Mouse (Mus musculus) embryonic fibroblast, embryonic 13.5 days (primary cell): ENCODE results near the gene Gm648. TPM values are rescaled to one million over a fixed set of nuclear protein-coding genes. Genes with fewer than 3 reads are reported as not detected.
"Not testable (repeated sequence)": the region's sequence is repeated elsewhere in the genome, so short reads cannot be mapped to it uniquely, and the experiment has no call there.

Experiments used
- H3K27ac ChIP-seq: 2 replicates; pipeline ENCODE4 v1.5.1; 2012; ENCODE audit warnings: low read length, control low read depth, inconsistent platforms; ENCODE audit not compliant: insufficient read depth
- H3K4me1 ChIP-seq: 2 replicates; pipeline ENCODE4 v1.6.1; 2011; ENCODE audit warnings: low read length; ENCODE audit not compliant: control insufficient read depth, insufficient read depth
- H3K4me3 ChIP-seq: 2 replicates; pipeline ENCODE4 v1.5.1; 2011; ENCODE audit warnings: mild to moderate bottlenecking, control low read depth, low read length; ENCODE audit not compliant: insufficient read depth
- CTCF ChIP-seq: IDR thresholded peaks from 2 replicates; pipeline ENCODE4 v1.5.1; 2011; ENCODE audit warnings: mild to moderate bottlenecking, control low read depth, low read length, moderate library complexity, borderline replicate concordance; ENCODE audit not compliant: insufficient read depth
- POLR2A ChIP-seq: IDR thresholded peaks from 2 replicates; pipeline ENCODE4 v1.6.1; 2011; ENCODE audit warnings: low read depth, mild to moderate bottlenecking, control low read depth, low read length, moderate library complexity
- polyA plus RNA-seq: library from polyadenylated mRNA; stranded (reverse); fragments of >200 nt; gene quantifications from 2 replicates; pipeline ENCODE4 v1.2.4, GENCODE M21; 2011; ENCODE audit warnings: low read depth; ENCODE audit not compliant: missing spikeins, insufficient read length

Gene Gm648
- polyA plus RNA-seq: not detected in 2 replicates

- Histone ChIP-seq H3K4me1 (no peaks in the 10 kb centered on the region), H3K27ac (no peak within 1 kb of the TSS)
- TF ChIP-seq CTCF: no peak
Observed at GRCm38 (mm10) chrX:56549506-56549905, at the start of gene Gm648. Gene Gm648, minus strand, starts transcription at chrX:56549606.

GRCm38 (mm10) chrX:56597887-56598640 lies 48.7 kb upstream of the Gm648 start, which contains the start of gene Mmgt1:
Gene Mmgt1, minus strand, starts transcription at chrX:56598069.
- H3K4me3 ChIP-seq: peak within 1 kb of the TSS; percentile 94
- TF ChIP-seq POLR2A: peak; percentile 73
- no peak for TF ChIP-seq CTCF
- H3K27ac ChIP-seq: no peak within 1 kb of the TSS
- no peaks in the 10 kb centered on the region; the same call in 1 of the 2 replicates for H3K4me1 ChIP-seq

More at GRCm38 (mm10) chrX:56549506-56549905, at the start of gene Gm648:
- H3K4me3 ChIP-seq: no peak within 1 kb of the TSS

GRCm38 (mm10) chrX:56597219-56597886 lies 47.9 kb upstream of the Gm648 start:
- H3K4me1 ChIP-seq: no peaks in the 10 kb centered on the region; the same call in 1 of the 2 replicates
- H3K27ac ChIP-seq: no peak overlapping the region
- peak; percentile 18; the same call in 1 of the 2 replicates for TF ChIP-seq CTCF
- TF ChIP-seq POLR2A: no peak
- H3K4me3 ChIP-seq: peak overlapping the region; percentile 94

- TF ChIP-seq POLR2A (no peak), CTCF (no peak)
- Histone ChIP-seq H3K27ac (no peak overlapping the region), H3K4me1 (no peaks in the 10 kb centered on the region), H3K4me3 (no peak overlapping the region)
Observed at GRCm38 (mm10) chrX:56578200-56578599, 28.8 kb upstream of the Gm648 start.

GRCm38 (mm10) chrX:56572465-56572864 lies 23.1 kb upstream of the Gm648 start:
- H3K27ac ChIP-seq: no peak overlapping the region
- H3K4me3 ChIP-seq: no peak overlapping the region
- no peaks in the 10 kb centered on the region for H3K4me1 ChIP-seq
- TF ChIP-seq CTCF: no peak

GRCm38 (mm10) chrX:56553584-56553983 lies 4.2 kb upstream of the Gm648 start:
- TF ChIP-seq POLR2A (no peak), CTCF (no peak)
- H3K4me1 ChIP-seq: no peaks in the 10 kb centered on the region

GRCm38 (mm10) chrX:56537162-56537561 lies 12.2 kb downstream of the Gm648 start:
- Histone ChIP-seq H3K4me3 (no peak overlapping the region), H3K27ac (no peak overlapping the region), H3K4me1 (no peaks in the 10 kb centered on the region)
- TF ChIP-seq CTCF: peak; percentile 55; the same call in 1 of the 2 replicates
- no peak for TF ChIP-seq POLR2A

More at GRCm38 (mm10) chrX:56553584-56553983, 4.2 kb upstream of the Gm648 start:
- Histone ChIP-seq H3K27ac (no peak overlapping the region), H3K4me3 (no peak overlapping the region)

- H3K4me1 ChIP-seq: no peaks in the 10 kb centered on the region
- TF ChIP-seq POLR2A: no peak
- TF ChIP-seq CTCF: peak; percentile 42; the same call in 1 of the 2 replicates
- no peak overlapping the region for H3K4me3 ChIP-seq
- H3K27ac ChIP-seq: no peak overlapping the region
Observed at GRCm38 (mm10) chrX:56531266-56531665, 18.1 kb downstream of the Gm648 start.

GRCm38 (mm10) chrX:56524442-56524841 lies 25.0 kb downstream of the Gm648 start, which contains the start of gene Gm10477:
Gene Gm10477, plus strand, starts transcription at chrX:56524742.
- not testable (repeated sequence) for H3K4me1 ChIP-seq, H3K27ac ChIP-seq, H3K4me3 ChIP-seq

GRCm38 (mm10) chrX:56497241-56497640 lies 52.2 kb downstream of the Gm648 start:
- no peak overlapping the region for H3K4me3 ChIP-seq
- H3K4me1 ChIP-seq: no peaks in the 10 kb centered on the region
- TF ChIP-seq POLR2A (no peak), CTCF (no peak)
- H3K27ac ChIP-seq: no peak overlapping the region

Other genes starting within 250 kb of the Gm648 start
- 10.7 and 12.3 TPM in 2 replicates for gene Zfp449, start 203.2 kb downstream of the Gm648 start, polyA plus RNA-seq
- 0.75 TPM in 1 of 2 replicates, not detected in the other for gene Smim10l2a, start 175.0 kb downstream of the Gm648 start, polyA plus RNA-seq
- 3.3 and 3.9 TPM in 2 replicates for gene Gm2174, start 101.6 kb downstream of the Gm648 start, polyA plus RNA-seq
- 10.2 and 16.1 TPM in 2 replicates for gene Ints6l, start 94.7 kb downstream of the Gm648 start, polyA plus RNA-seq
- not detected in 2 replicates for gene Gm10477, start 24.9 kb downstream of the Gm648 start, polyA plus RNA-seq
- gene Mmgt1, start 48.5 kb upstream of the Gm648 start, polyA plus RNA-seq: 37.8 and 52.5 TPM in 2 replicates
- gene Slc9a6, start 60.2 kb upstream of the Gm648 start, polyA plus RNA-seq: 19.0 and 24.2 TPM in 2 replicates
- gene Fhl1, start 182.2 kb upstream of the Gm648 start, polyA plus RNA-seq: 266 and 409 TPM in 2 replicates